Mouse (Mus musculus) layer of hippocampus, adult 18-20 months (tissue): ENCODE measurements around the gene Nfasc. TPM values are rescaled to one million over a fixed set of nuclear protein-coding genes. Genes with fewer than 3 reads are reported as not detected.
A peak's percentile ranks its signal among the peaks of the same experiment; 100 is the strongest.

Experiments
- DNase-seq, 2 experiments: peaks; one replicate each; pipeline ENCODE4 v3.0.0; 2022; ENCODE audit warnings: low spot score in 2 of 2
- total RNA-seq, 2 experiments: library from RNA; stranded (reverse); gene quantifications; 2 replicates each; pipeline ENCODE4 v1.2.3; 2021

Nfasc gene
- total RNA-seq, 2 experiments from 2014 or later, result 139 to 143 TPM

- peak; percentile 58 to 83 for DNase-seq
Observed at GRCm38 (mm10) chr1:132542762-132543306, 198.8 kb downstream of the Nfasc start, which contains the start of gene Cntn2. TSS of gene Cntn2 (minus strand) at chr1:132543256.

DNA sequence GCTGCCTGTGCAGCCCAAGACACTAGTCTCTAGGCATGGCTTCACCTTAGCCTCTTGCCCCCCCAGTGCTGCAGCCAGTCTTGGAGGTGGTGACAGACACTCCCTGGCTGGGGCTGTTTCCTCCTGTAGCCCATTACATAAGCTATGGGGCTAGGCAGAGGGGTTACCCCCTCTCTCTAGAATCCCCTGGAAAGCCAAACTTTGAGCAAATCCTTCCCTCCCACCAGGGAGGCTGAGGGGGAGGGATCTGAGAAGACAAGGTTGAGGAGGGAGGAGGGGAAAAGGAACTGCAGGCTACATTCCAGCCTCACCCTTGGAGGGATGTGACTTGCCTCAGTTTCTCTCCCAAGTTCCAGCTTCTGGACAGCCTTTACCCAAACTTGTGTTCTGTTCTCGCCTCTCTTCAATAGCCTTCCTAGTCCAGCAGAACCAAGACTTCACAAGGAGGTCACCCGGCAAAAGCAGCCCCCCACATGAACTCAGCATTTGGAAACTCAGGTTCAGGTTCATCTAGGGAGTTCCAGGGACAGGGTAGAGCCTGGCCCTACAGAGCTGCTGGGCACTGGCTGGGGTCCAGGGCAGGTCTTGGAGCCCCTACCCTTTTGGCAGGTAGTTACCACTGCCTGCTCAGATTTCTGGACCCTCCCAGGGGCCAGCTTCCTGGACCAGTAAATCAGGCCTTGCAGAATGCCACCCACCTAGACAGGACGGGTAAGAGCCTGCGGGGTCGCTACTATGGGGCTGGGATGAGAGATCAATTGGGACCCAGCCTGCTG is 199.6 kb downstream of the Nfasc start:
- DNase-seq, result no peak

DNA sequence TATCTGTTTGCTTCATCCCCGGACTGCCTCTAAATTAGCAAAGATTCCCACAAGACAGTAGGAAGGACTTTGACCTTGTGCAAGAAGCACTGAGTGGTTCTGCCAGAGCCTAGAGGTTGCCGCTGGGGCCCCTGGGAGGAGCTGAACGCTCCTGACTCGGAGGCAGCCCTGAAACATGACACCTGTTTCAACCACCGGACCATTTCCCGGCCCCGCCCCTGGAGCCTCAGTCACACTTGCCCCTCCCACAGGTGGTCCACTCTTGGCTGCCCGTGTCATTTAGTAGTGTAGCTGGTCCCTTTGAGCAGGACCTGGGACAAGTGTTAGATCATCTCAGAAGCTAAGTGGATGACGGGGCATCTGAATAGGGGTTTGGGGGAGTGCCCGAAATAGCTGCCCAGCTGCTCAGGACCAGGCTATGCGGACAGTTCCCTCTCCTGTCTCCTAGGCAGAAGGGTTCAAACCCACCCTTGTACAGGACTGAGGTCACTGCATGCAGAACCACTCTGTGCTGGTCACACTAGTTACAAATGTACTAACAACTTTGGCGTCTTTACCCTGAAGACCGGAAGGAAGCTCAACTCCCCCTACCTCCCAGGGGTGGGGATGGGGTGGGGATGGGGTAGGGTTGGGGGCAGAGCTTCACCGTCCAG is 200.3 kb downstream of the Nfasc start:
- no peak for DNase-seq

- DNase-seq, result no peak
Observed at GRCm38 (mm10) chr1:132540701-132541100, 200.9 kb downstream of the Nfasc start.

- DNase-seq, result peak in 1 of 2 experiments; percentile 62
Observed at GRCm38 (mm10) chr1:132537736-132538135, 203.9 kb downstream of the Nfasc start.

DNA sequence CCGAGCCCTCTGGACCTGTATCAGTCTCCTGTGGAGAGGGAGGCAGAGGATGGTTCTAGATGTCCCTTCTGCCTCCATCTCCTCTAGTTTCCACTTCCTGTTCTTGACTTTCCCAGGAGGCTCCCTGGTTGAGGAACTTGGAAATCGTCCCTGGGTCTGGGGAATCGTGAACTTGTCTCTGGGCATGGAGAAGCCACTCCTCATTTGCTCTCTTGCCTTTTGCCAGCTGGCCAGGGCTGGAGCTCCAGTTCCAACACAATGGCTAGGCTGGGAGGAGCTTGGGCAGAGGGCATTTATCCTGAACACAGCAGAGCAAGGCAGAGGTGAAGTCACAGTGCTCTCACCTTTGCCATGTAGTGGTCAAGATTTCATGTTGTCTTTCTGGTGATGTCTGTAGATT is 205.2 kb downstream of the Nfasc start:
- no peak for DNase-seq

- DNase-seq, result no peak
Observed at GRCm38 (mm10) chr1:132535541-132535940, 206.1 kb downstream of the Nfasc start.

DNA sequence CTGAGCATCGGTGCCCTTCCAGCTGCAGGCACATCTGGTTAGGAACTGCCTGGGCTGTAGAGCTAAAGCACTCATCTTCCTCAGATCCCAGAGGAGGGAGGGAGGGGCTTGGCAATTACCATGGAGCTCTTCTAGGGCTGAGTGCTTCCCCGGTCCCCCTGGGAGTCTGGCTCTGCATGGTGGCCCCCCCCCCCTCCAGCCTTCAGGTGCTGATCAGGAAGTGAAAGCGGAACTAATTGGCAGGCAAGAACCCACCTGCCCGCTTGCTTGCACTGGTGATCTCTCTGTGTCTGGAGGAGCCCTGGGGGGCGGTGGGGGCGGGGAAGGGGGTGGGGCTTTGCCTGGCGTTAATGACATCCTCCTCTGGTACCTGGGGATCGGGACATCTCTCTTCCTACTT is 207.8 kb downstream of the Nfasc start:
- no peak for DNase-seq

- DNase-seq, result no peak
Observed at GRCm38 (mm10) chr1:132532521-132532920, 209.1 kb downstream of the Nfasc start.

DNA sequence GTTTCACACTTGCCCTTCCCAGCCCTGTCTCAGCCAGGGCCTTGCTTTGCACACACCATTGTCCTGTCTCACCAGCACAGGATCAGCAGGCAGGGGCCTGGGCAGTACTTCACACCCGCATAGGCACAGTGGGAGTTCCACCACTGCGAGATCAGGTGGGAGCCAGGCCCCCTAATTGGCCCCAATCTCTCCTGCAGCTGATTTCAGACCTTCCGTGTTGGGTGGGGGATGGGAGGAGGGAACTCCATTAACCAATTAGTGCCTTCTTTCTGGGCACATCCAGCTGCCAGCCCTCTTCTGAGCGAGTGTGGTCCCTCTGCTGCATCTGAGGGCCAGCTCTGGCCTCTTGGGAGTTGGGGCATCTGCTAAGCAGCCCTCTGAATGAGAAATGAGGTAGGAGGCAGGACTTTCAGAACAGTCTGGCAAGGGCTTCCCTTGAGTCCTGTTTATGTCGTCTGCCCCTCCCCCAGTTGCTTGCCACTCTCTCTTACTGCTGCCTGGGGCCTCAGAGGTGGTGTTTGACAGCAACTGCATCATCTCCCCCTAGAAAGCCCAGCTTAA is 210.9 kb downstream of the Nfasc start:
- DNase-seq, result no peak

- DNase-seq, result no peak
Observed at GRCm38 (mm10) chr1:132528647-132529334, 212.8 kb downstream of the Nfasc start.

DNA sequence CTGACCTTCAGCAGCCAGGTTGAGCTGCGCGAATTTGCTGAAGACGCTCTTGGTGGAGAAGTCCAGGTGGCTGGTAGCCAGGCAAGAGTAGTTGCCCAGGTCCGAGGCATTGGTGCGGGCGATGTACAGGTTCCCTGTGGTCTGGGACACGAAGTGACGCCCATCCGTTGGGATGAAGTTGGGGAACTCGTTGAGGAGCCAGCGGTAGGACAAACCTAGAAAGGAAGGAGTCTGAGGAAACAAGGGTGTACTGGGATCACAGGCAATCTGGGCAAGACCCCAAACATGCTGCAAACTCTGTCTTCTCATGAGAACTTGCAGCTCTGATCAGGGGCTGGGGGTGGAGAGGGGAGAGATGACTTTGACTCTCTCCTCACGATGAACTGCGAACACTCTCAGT is 213.5 kb downstream of the Nfasc start:
- DNase-seq, result no peak

DNA sequence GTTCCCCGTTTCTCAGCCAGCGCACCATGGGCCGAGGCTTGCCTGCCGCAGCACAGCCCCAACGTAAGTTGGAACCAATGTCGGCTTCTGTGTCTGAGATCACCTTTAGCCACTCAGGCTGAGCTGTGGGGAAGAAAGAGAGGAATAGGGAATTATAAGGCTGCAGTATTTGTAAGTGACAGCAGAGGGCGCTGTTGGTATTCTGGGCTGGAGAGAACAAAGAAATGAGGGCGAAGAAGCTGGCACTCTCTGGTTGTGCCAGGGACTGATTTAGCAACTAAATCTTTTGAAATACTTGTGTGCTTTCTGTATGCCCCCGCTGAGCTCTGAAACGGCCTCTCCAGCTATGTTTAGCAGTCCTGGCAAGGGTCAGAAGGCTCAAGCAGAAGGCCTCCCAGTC is 215.8 kb downstream of the Nfasc start:
- peak; percentile 74 to 92 for DNase-seq

GRCm38 (mm10) chr1:132523920-132524319 is 217.7 kb downstream of the Nfasc start:
- no peak for DNase-seq

DNA sequence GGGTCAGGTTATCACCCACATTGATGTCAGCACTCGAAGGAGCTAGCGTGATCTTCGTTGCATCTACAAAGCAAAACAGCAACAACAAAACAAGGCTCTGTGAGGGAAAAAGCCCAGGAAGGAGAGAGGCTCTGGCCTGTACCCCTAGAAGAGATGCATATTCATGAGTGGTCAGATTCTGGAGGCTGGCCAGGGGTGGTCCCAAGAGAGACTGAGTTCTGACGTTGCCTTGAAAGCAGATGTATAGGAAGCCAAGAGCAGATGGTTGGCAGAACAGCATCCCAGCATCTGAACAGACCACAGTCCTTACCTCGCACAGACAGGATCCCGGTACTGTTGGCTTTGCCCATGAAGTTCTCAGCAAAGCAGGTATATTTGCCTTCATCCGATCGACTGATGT is 218.5 kb downstream of the Nfasc start:
- no peak for DNase-seq

GRCm38 (mm10) chr1:132520764-132521163 is 220.8 kb downstream of the Nfasc start:
- DNase-seq, result peak; percentile 47 to 66

- DNase-seq, result no peak
Observed at GRCm38 (mm10) chr1:132519734-132520133, 221.9 kb downstream of the Nfasc start.

DNA sequence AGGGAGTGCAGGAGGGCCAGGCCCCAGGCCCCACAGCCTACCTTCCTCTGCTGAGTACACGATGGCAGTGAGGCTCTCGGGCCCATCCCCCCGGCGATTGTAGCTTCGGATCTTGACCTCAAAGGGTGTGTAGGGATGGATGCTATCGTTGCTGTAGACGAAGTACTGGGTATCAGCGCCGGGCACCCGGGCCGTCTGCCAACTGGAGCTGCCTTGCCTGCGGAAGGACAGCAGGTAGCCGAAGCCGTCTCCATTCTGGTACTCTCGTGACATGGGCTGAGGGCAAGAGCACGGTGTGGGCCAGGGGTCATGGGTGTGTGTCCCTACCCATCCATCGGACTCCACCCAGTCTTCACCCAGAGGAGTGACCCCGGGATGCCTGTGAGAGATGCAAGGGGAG is 223.0 kb downstream of the Nfasc start:
- DNase-seq, result no peak

DNA sequence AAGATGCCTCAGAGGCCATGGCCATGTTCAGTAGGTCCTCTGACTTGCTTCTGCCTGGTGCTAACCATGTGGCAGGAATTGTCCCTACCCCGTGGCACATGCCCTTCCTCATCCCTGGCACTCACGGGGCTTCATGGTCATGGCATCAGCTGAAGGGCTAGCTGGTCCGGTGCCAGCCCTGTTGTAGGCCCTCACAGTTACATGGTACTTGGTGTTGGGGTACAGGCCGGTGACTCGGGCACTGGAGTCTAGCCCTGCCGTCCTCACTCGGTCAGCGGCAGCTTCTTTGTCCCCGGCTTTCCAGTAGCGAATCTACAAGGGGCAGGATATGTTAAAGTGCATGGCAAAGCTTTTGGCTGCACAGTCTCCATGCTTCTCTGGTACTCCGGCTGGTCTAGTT is 224.8 kb downstream of the Nfasc start:
- DNase-seq, result no peak

DNA sequence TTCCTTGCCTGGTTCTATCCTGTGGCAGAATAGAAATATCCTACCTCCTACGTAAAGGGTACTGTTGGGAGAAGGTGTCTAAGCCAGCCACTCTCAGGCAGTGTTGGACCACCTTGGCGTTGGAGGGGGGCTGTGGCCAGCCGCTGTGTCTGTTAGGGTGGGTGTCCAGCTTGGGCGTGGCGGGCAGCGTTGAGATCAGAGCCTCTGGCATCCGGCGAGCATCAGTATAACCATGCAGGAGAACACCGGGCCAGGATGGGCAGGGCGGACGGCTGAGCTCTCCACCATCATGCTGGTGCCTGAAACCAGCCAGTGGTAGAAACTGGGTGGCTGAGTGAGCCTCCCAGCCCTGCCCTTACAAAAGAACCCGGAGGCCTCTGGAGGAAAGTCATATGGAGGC is 226.3 kb downstream of the Nfasc start:
- DNase-seq, result no peak
